Mouse (Mus musculus) right cerebral cortex, postnatal 25 days (tissue): Measurements from ENCODE around the gene Frmd5.

Experiments
- DNase-seq: peaks from one replicate; pipeline ENCODE4 v3.0.0; 2022

Frmd5 gene

GRCm38 (mm10) chr2:121761281-121761795 is 45.5 kb downstream of the Frmd5 start:
- no peak for DNase-seq

- no peak for DNase-seq
Measured at GRCm38 (mm10) chr2:121760646-121761045, 46.2 kb downstream of the Frmd5 start.

- no peak for DNase-seq
Measured at GRCm38 (mm10) chr2:121758258-121758657, 48.6 kb downstream of the Frmd5 start.

- no peak for DNase-seq
Measured at GRCm38 (mm10) chr2:121756336-121756735, 50.6 kb downstream of the Frmd5 start.

GRCm38 (mm10) chr2:121755056-121755455 is 51.8 kb downstream of the Frmd5 start:
- DNase-seq: no peak

GRCm38 (mm10) chr2:121750121-121750520 is 56.8 kb downstream of the Frmd5 start:
- peak; percentile 21 for DNase-seq

- DNase-seq: no peak
Measured at GRCm38 (mm10) chr2:121741151-121741550, 65.7 kb downstream of the Frmd5 start.

GRCm38 (mm10) chr2:121739410-121739809 is 67.5 kb downstream of the Frmd5 start:
- DNase-seq: no peak

- no peak for DNase-seq
Measured at GRCm38 (mm10) chr2:121733426-121733825, 73.5 kb downstream of the Frmd5 start.

- DNase-seq: no peak
Measured at GRCm38 (mm10) chr2:121730486-121730885, 76.4 kb downstream of the Frmd5 start.

GRCm38 (mm10) chr2:121728907-121729575 is 77.8 kb downstream of the Frmd5 start:
- no peak for DNase-seq

GRCm38 (mm10) chr2:121724866-121725265 is 82.0 kb downstream of the Frmd5 start:
- no peak for DNase-seq

- DNase-seq: no peak
Measured at GRCm38 (mm10) chr2:121723796-121724195, 83.1 kb downstream of the Frmd5 start.

- no peak for DNase-seq
Measured at GRCm38 (mm10) chr2:121719000-121719399, 87.9 kb downstream of the Frmd5 start.

- DNase-seq: no peak
Measured at GRCm38 (mm10) chr2:121717133-121717532, 89.8 kb downstream of the Frmd5 start.

- no peak for DNase-seq
Measured at GRCm38 (mm10) chr2:121713567-121713966, 93.3 kb downstream of the Frmd5 start.

GRCm38 (mm10) chr2:121711748-121712384 is 95.0 kb downstream of the Frmd5 start:
- no peak for DNase-seq

GRCm38 (mm10) chr2:121709096-121709495 is 97.8 kb downstream of the Frmd5 start:
- no peak for DNase-seq

GRCm38 (mm10) chr2:121707461-121707860 is 99.4 kb downstream of the Frmd5 start:
- no peak for DNase-seq

GRCm38 (mm10) chr2:121705756-121706155 is 101.1 kb downstream of the Frmd5 start:
- DNase-seq: no peak

- DNase-seq: no peak
Measured at GRCm38 (mm10) chr2:121699331-121699730, 107.6 kb downstream of the Frmd5 start.

GRCm38 (mm10) chr2:121695436-121695835 is 111.5 kb downstream of the Frmd5 start:
- no peak for DNase-seq

- DNase-seq: no peak
Measured at GRCm38 (mm10) chr2:121688107-121688506, 118.8 kb downstream of the Frmd5 start.

- DNase-seq: peak; percentile 32
Measured at GRCm38 (mm10) chr2:121683606-121684005, 123.3 kb downstream of the Frmd5 start.
